Mouse (Mus musculus): ENCODE data around the gene Wdr95.

The Wdr95 gene

DNA sequence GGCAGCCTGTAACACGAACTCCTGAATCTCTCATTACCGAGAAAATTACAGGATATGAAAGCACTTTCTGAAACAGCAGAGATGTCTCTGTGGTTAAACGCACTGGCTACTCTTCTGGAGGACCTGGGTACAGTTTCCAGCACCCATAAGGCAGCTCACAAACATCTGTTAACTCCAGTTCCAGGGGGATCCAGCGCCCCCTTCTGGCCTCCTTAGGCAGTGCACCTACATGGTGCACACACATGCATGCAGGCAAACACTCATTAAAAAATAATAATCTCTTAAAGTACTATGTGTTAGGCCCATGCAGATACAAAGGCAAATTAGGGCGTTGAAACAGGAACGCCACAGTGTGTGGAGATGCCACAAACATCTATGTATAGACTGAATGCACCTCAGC is 132.9 kb downstream of the Wdr95 start:
- DNase-seq (ENCODE audit: low read depth, low spot score), result no peak

Data from embryo, embryonic 11.5 days (tissue).